Mouse (Mus musculus) heart, embryonic 16.5 days (tissue): ENCODE results near the gene Txndc11. TPM values are rescaled to one million over a fixed set of nuclear protein-coding genes. Genes with fewer than 3 reads are reported as not detected.

Source experiments
- ATAC-seq: fragments of 200-750 bp; cut with Nextera tagmentation; replicated peaks from 2 replicates; pipeline ENCODE4 v1.8.0; 2017; ENCODE audit warnings: moderate number of reproducible peaks; ENCODE audit not compliant: insufficient read depth, low FRiP score; ENCODE audit errors: extremely low read depth
- H3K27ac ChIP-seq: fragments of 300-500 bp; sonication (generic); 2 replicates; pipeline ENCODE4 v1.5.1; 2014; ENCODE audit warnings: mild to moderate bottlenecking, low read length, control low read depth, moderate library complexity
- H3K27me3 ChIP-seq: fragments of 300-500 bp; sonication (generic); 2 replicates; pipeline ENCODE4 v1.6.1; 2014; ENCODE audit warnings: low read length, mixed read lengths; ENCODE audit not compliant: control insufficient read depth, insufficient read depth
- H3K36me3 ChIP-seq: fragments of 300-500 bp; sonication (generic); 2 replicates; pipeline ENCODE4 v1.6.1; 2014; ENCODE audit not compliant: control insufficient read depth, insufficient read depth
- H3K4me1 ChIP-seq: fragments of 300-500 bp; sonication (generic); 2 replicates; pipeline ENCODE4 v1.6.1; 2014; ENCODE audit warnings: low read length, mixed read lengths; ENCODE audit not compliant: control insufficient read depth, insufficient read depth
- H3K4me2 ChIP-seq: fragments of 300-500 bp; sonication (generic); 2 replicates; pipeline ENCODE4 v1.6.1; 2014; ENCODE audit warnings: low read depth, mild to moderate bottlenecking, control low read depth, low read length
- H3K4me3 ChIP-seq: fragments of 300-500 bp; sonication (generic); 2 replicates; pipeline ENCODE4 v1.5.1; 2014; ENCODE audit warnings: mild to moderate bottlenecking, control low read depth, low read length
- H3K9ac ChIP-seq: fragments of 300-500 bp; sonication (generic); 2 replicates; pipeline ENCODE4 v1.6.1; 2014; ENCODE audit warnings: low read length, control low read depth
- H3K9me3 ChIP-seq: fragments of 300-500 bp; sonication (generic); replicated peaks from 2 replicates; pipeline ENCODE4 v1.6.1; 2016; ENCODE audit warnings: low read length; ENCODE audit not compliant: control insufficient read depth
- WGBS: fragments of 180-500 bp; shearing (Covaris S2); extraction: QIAGEN DNeasy Blood & Tissue Kit; methylation state at CpG from one replicate; pipeline ENCODE4 v1.1.7; 2014; 5-methylcytosine and 5-hydroxymethylcytosine counted together
- polyA plus RNA-seq: library from polyadenylated mRNA; unstranded; fragments of >200 nt; fragmentation: Nextera tagmentation; extraction: Ambion mirVana; gene quantifications from 2 replicates; pipeline ENCODE4 v1.2.1, GENCODE M21; 2015

The Txndc11 gene
- polyA plus RNA-seq, 1 experiment from 2014 or later = 29.6 TPM

DNA sequence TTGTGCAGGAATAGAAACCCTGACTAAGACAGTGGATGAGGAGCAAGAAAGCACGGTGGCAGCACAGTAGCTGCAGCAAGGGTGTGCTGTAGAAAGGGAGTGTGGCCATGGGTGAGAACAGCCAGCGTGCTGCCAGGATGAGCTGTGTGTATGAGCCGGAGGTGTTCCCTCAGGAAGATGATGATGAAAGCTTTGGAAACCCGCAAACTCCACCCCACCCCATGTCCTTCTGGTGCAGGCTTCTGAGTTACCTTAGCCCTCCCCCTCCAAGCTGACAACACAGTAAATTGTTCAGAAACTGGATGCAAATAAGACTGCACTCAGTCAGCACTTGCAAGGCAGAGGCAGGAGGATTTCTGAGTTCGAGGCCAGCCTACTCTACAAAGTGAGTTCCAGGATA is 91.2 kb downstream of the Txndc11 start:
- Histone ChIP-seq H3K27me3 (no peaks in the 10 kb centered on the region), H3K9ac (no peak overlapping the region), H3K27ac (no peak overlapping the region), H3K4me2 (no peak overlapping the region), H3K4me3 (no peak overlapping the region), H3K9me3 (no peaks in the 10 kb centered on the region), H3K4me1 (peaks cover 6% of the 10 kb centered on the region), H3K36me3 (no peaks in the 10 kb centered on the region)
- WGBS = 74% methylated on average over 5 of the region's 5 CpGs
- ATAC-seq = no peak

DNA sequence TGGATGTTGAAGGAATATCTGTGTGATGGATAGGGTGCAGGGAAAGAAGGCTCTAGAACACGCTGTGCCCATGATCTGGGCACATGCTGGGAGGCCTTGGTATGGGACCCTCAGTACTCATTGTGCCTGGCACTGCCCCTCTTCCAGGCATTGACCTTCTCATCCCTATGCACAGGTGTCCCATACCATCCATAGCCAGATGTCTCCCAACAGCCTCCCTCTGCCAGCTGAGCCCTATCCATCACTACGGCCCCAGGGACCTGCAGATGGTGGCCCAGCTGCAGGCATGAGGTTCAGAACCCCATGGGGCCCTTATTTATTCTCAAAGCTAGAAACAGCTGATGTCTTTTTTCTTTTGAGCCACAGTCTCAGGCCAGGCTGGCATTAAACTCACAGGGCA is 93.8 kb downstream of the Txndc11 start:
- no peak for ATAC-seq
- Histone ChIP-seq H3K36me3 (no peaks in the 10 kb centered on the region), H3K9me3 (no peaks in the 10 kb centered on the region), H3K27ac (no peak overlapping the region), H3K27me3 (no peaks in the 10 kb centered on the region), H3K4me2 (no peak overlapping the region), H3K9ac (no peak overlapping the region), H3K4me1 (no peaks in the 10 kb centered on the region), H3K4me3 (no peak overlapping the region)
- WGBS = 76% methylated on average over 2 of the region's 2 CpGs

DNA sequence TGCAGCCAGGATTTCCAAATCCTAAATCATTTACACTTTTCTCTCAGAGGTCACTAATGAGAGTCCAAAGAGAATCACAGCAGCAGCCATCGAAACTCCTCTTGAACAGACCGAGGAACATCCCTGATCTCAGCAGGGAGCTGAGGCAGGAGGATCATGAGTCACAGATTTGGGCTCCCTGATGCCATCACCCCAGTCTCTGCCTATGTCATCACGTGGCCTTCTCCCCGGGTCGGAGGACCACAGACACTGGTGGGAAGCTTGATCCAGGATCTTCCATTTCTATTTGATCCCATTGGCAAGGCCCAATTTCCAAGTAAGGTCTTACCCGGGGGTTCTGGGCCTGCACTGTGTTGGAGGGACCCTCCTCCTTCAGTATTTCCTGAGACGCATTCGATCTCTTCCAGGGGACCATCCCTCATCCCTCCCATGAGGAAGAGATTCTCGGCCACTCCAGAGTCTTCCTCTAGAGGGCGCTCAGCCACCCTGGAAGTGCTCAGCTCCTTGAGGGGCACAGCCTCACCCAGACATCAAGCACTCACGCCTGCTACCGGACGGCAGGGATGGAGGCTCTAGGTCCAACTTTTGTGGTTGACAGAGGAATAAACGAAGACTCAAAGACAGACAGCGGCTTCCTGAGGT is 98.5 kb downstream of the Txndc11 start:
- H3K9ac ChIP-seq = no peak overlapping the region
- no peaks in the 10 kb centered on the region for H3K4me1 ChIP-seq
- H3K4me2 ChIP-seq = peak overlapping the region; percentile 11; the same call in 1 of the 2 replicates
- peak; percentile 77; the same call in 1 of the 2 replicates for ATAC-seq
- no peak overlapping the region for H3K4me3 ChIP-seq
- 24% methylated on average over 15 of the region's 15 CpGs for WGBS
- no peaks in the 10 kb centered on the region for H3K9me3 ChIP-seq
- H3K27me3 ChIP-seq = no peaks in the 10 kb centered on the region
- no peaks in the 10 kb centered on the region for H3K36me3 ChIP-seq
- H3K27ac ChIP-seq = no peak overlapping the region

DNA sequence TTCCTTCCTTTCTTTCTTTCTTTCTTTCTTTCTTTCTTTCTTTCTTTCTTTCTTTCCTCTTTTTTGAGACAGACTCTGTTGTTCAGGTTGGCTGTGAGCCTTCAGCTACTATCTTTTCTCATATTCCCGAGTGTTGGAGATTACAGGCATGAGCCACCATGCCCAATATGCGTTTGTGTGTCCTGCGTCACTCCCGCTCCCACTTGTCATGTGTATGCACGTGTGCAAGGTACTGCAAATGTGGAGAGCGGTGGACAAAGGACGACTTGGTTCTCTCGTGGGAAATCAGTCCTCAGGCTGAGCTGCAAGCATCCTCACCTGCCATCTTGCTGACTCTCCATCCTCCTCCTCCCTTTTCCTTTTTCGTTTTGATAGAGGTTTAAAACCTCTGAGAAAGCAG is 99.2 kb downstream of the Txndc11 start:
- no peaks in the 10 kb centered on the region for H3K27me3 ChIP-seq
- WGBS = 75% methylated on average over 9 of the region's 9 CpGs
- H3K4me1 ChIP-seq = no peaks in the 10 kb centered on the region
- no peak overlapping the region for H3K9ac ChIP-seq
- ATAC-seq = no peak
- no peaks in the 10 kb centered on the region for H3K9me3 ChIP-seq
- H3K4me3 ChIP-seq = no peak overlapping the region
- H3K4me2 ChIP-seq = no peak overlapping the region
- no peaks in the 10 kb centered on the region for H3K36me3 ChIP-seq
- no peak overlapping the region for H3K27ac ChIP-seq

DNA sequence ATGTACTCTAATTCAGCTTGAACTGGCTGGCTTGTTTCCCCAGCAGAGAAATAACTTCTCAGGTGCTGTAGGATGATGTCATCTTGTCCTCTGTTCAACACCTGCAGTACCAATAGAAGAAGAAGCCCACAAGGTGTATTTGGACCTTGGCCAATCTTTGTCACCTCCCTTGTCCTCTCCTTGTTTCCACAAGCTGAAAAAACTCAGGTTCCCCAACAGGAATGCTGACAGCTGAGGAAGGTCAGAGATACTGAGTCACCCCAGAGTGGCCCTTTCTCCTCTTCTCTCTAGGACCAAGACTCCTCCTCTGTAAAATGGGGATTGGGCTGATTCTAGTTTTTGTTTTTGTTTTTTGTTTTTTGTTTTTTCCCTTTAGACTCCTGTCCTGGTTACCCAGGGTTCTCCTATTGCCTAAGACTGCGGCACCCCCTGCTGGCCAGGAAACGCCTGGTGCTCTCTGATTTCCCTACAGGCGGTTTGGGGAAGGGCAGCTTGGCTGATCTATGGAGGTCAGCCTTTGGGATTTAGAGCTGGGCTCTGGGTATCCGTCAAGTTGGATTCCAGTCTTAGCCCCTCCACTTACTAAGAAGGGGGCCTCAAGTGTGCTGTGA is 100.2 kb downstream of the Txndc11 start:
- ATAC-seq = peak; percentile 17; the same call in 1 of the 2 replicates
- Histone ChIP-seq H3K9me3 (no peaks in the 10 kb centered on the region), H3K4me3 (no peak overlapping the region), H3K27me3 (no peaks in the 10 kb centered on the region), H3K4me2 (no peak overlapping the region), H3K27ac (no peak overlapping the region), H3K36me3 (no peaks in the 10 kb centered on the region), H3K4me1 (no peaks in the 10 kb centered on the region), H3K9ac (no peak overlapping the region)
- under 1% methylated on average over 4 of the region's 4 CpGs for WGBS

DNA sequence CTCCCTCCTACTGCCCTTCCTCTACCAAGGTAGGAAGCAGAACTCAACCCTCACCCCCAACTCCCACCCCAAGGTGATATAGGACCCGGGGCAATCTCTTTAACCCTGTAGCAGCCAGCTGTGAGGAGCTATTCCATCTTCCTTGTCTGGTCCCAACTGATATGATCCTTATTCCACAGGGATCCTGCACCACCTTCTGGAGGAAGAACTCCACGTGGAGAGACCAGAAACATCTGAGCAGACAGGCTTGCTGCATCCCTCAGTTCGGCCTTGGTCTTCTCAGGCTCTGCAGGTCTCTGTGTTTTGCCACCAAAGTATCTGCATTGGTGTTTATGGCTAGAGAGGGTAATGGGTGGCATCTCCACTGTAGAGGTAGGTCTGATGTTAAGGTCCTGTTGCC is 103.1 kb downstream of the Txndc11 start:
- H3K9me3 ChIP-seq = no peaks in the 10 kb centered on the region
- H3K27me3 ChIP-seq = no peaks in the 10 kb centered on the region
- no peak overlapping the region for H3K27ac ChIP-seq
- H3K4me3 ChIP-seq = no peak overlapping the region
- H3K9ac ChIP-seq = no peak overlapping the region
- no peak for ATAC-seq
- H3K4me1 ChIP-seq = no peaks in the 10 kb centered on the region
- 43% methylated on average over 3 of the region's 3 CpGs for WGBS
- H3K36me3 ChIP-seq = no peaks in the 10 kb centered on the region
- H3K4me2 ChIP-seq = no peak overlapping the region

DNA sequence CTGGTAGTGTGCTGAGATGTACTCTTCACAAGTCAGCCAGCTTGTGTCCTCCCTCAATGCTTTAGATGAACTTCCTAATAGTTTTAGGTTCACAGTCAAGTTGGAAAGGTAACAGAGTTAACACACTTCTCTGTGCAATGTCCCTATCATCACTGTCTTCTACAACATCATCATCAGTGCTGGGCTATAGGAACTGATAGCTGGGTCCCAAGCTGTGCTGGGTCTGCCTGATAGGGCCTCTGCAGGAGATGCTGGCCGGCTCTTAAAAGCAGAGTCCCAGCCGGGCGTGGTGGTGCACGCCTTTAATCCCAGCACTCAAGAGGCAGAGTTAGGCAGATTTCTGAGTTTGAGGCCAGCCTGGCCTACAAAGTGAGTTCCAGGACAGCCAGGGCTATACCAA is 103.6 kb downstream of the Txndc11 start:
- Histone ChIP-seq H3K4me2 (no peak overlapping the region), H3K4me1 (no peaks in the 10 kb centered on the region), H3K4me3 (no peak overlapping the region), H3K27ac (no peak overlapping the region), H3K9me3 (no peaks in the 10 kb centered on the region), H3K27me3 (no peaks in the 10 kb centered on the region), H3K36me3 (no peaks in the 10 kb centered on the region), H3K9ac (no peak overlapping the region)
- no peak for ATAC-seq
- WGBS = 74% methylated on average over 4 of the region's 4 CpGs

DNA sequence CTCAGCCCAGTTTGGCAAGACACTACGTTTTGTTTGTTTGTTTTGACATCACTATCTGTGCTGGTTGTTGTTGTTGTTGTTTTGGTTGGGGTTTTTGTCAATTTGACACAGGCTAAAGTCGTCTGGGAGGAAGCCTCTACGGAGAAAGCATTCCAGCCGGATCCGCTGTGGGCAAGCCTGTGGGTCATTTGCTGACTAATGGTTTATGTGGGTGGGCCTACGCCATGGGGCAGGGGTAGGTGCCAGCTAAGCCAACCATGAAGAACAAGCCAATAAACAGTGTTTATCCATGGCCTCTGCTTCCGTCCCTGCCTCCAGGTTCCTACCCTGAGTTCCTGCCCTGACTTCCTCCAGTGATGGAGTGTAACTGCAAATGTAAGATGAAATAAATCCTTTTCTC is 106.2 kb downstream of the Txndc11 start:
- WGBS = 81% methylated on average over 7 of the region's 7 CpGs
- H3K36me3 ChIP-seq = no peaks in the 10 kb centered on the region

More for the DNA sequence above, 106.2 kb downstream of the Txndc11 start:
- Histone ChIP-seq H3K27ac (no peak overlapping the region), H3K4me2 (no peak overlapping the region), H3K4me3 (no peak overlapping the region), H3K4me1 (no peaks in the 10 kb centered on the region), H3K9ac (no peak overlapping the region), H3K27me3 (no peaks in the 10 kb centered on the region), H3K9me3 (no peaks in the 10 kb centered on the region)
- ATAC-seq = no peak
